Mouse (Mus musculus) testis, adult 2 months (tissue): ENCODE measurements around the gene Adamts9.

Experiments used
- CTCF ChIP-seq: fragments of 200-500 bp; IDR thresholded peaks from 2 replicates; pipeline ENCODE4 v1.5.1; 2012; ENCODE audit warnings: low read depth, mild to moderate bottlenecking, inconsistent platforms, low read length, moderate library complexity; ENCODE audit not compliant: control insufficient read depth, insufficient read depth, insufficient replicate concordance
- POLR2A ChIP-seq: fragments of 200-500 bp; IDR thresholded peaks from 2 replicates; pipeline ENCODE4 v1.6.1; 2012; ENCODE audit warnings: low read depth, mild to moderate bottlenecking, inconsistent platforms, low read length, moderate library complexity; ENCODE audit not compliant: control insufficient read depth

DNA sequence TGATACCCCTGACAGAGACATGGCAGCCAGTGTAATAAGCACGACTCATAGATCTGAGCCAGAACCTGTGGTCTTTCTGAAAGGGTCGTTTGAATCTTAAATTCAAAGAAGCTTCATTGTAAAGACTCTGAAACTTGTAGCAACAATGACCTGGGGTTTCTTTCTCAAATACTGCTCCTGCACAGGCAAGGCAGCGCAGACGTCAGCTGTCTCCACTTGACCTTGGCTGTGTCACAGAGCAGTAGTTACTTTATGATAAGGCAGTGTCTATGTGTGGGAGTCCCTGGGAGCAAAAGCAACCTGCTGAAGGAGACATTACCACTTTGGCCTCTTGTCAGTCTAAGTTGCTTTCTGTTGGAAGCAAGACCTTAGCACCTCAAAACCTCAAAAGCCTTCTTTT lies 96.7 kb downstream of the Adamts9 start:
- TF ChIP-seq CTCF (no peak), POLR2A (no peak)
